Mouse (Mus musculus) Patski (cell line): ENCODE data around the gene Cacnb2. TPM values are rescaled to one million over a fixed set of nuclear protein-coding genes. Genes with fewer than 3 reads are reported as not detected.

Experiments
- ATAC-seq: fragments of 100-300 bp; one replicate; pipeline ENCODE4 v1.8.0; 2021
- CTCF ChIA-PET: fragments of 350-600 bp; sonication (Branson Sonifier 250); formaldehyde crosslinking; loops from one replicate; lab custom pipeline; 2022; ENCODE audit warnings: inconsistent platforms; lab: Charles Lee
- POLR2A ChIA-PET: fragments of 350-600 bp; sonication (Branson Sonifier 250); formaldehyde crosslinking; loops from one replicate; lab custom pipeline; 2022; ENCODE audit warnings: antibody characterized with exemption, inconsistent platforms; lab: Charles Lee
- DNase-seq: peaks from one replicate; pipeline ENCODE4 v3.0.0-alpha.2; 2011; ENCODE audit warnings: low read depth, low spot score
- H3K27me3 ChIP-seq: fragments of 371-371 bp; one replicate; pipeline ENCODE4 v1.5.1; 2021
- CTCF ChIP-seq: fragments of 100-300 bp; IDR thresholded peaks from one replicate; pipeline ENCODE4 v1.5.1; 2021
- in situ Hi-C: fragments of 300-500 bp; cut with MboI; formaldehyde crosslinking; loops from 3 replicates; pipeline ENCODE4 v1.11.1; 2018; ENCODE audit warnings: low pct_unique_long_range_greater_than_20kb, mixed read lengths
- polyA plus RNA-seq: library from polyadenylated mRNA; unstranded; gene quantifications from one replicate; pipeline ENCODE4 v1.2.3, GENCODE M21; 2021

Gene Cacnb2
- polyA plus RNA-seq, 1 experiment from 2014 or later, result 0.91 TPM

GRCm38 (mm10) chr2:14823816-14824348, 221.0 kb downstream of the Cacnb2 start:
- ChIA-PET CTCF (interaction anchor here (1.3 kb wide), 1 partner anchor 40 kb away, joined by 6 read pairs; no protein-coding TSS in a partner anchor), POLR2A (interaction anchor here (0.6 kb wide), 1 partner anchor 204 kb away, joined by 3 read pairs; no protein-coding TSS in a partner anchor)
- no peak for TF ChIP-seq CTCF
- no peak for DNase-seq
- no peaks in the 10 kb centered on the region for H3K27me3 ChIP-seq
- no peak for ATAC-seq
- in situ Hi-C loops, result no loop called here

- ChIA-PET POLR2A (no interaction called here), CTCF (no interaction called here)
- TF ChIP-seq CTCF, result no peak
- DNase-seq (no peak), ATAC-seq (no peak)
- in situ Hi-C loops, result no loop called here
- H3K27me3 ChIP-seq, result no peaks in the 10 kb centered on the region
Observed at GRCm38 (mm10) chr2:14825146-14825545, 222.3 kb downstream of the Cacnb2 start.

- DNase-seq, result no peak
- H3K27me3 ChIP-seq, result no peaks in the 10 kb centered on the region
- CTCF ChIA-PET, result interaction anchor here (1.1 kb wide), 1 partner anchor 11 kb away, joined by 3 read pairs; no protein-coding TSS in a partner anchor
- in situ Hi-C loops, result no loop called here
- POLR2A ChIA-PET, result no interaction called here
- ATAC-seq, result no peak
- no peak for TF ChIP-seq CTCF
Observed at GRCm38 (mm10) chr2:14829451-14829850, 226.6 kb downstream of the Cacnb2 start.

- H3K27me3 ChIP-seq, result no peaks in the 10 kb centered on the region
- CTCF ChIA-PET, result no interaction called here
- POLR2A ChIA-PET, result no interaction called here
- DNase-seq, result no peak
- no peak for ATAC-seq
- no peak for TF ChIP-seq CTCF
- in situ Hi-C loops, result no loop called here
Observed at GRCm38 (mm10) chr2:14831308-14831707, 228.4 kb downstream of the Cacnb2 start.

- TF ChIP-seq CTCF, result no peak
- DNase-seq (no peak), ATAC-seq (no peak)
- H3K27me3 ChIP-seq, result peaks cover 4% of the 10 kb centered on the region
- POLR2A ChIA-PET, result no interaction called here
- CTCF ChIA-PET, result no interaction called here
- in situ Hi-C loops, result no loop called here
Observed at GRCm38 (mm10) chr2:14834700-14835317, 231.9 kb downstream of the Cacnb2 start.

- peaks cover 4% of the 10 kb centered on the region for H3K27me3 ChIP-seq
- in situ Hi-C loops, result no loop called here
- ChIA-PET CTCF (interaction anchor here (1.1 kb wide), 1 partner anchor 12 kb away, joined by 3 read pairs; no protein-coding TSS in a partner anchor), POLR2A (no interaction called here)
- no peak for ATAC-seq
- DNase-seq, result no peak
- no peak for TF ChIP-seq CTCF
Observed at GRCm38 (mm10) chr2:14841272-14841671, 238.4 kb downstream of the Cacnb2 start.

- TF ChIP-seq CTCF, result no peak
- no peaks in the 10 kb centered on the region for H3K27me3 ChIP-seq
- ATAC-seq, result no peak
- DNase-seq, result no peak
- ChIA-PET POLR2A (no interaction called here), CTCF (no interaction called here)
- in situ Hi-C loops, result no loop called here
Observed at GRCm38 (mm10) chr2:14846727-14847126, 243.8 kb downstream of the Cacnb2 start.

GRCm38 (mm10) chr2:14847188-14847587, 244.3 kb downstream of the Cacnb2 start:
- H3K27me3 ChIP-seq, result no peaks in the 10 kb centered on the region
- TF ChIP-seq CTCF, result no peak
- ATAC-seq (no peak), DNase-seq (no peak)
- ChIA-PET POLR2A (no interaction called here), CTCF (no interaction called here)
- in situ Hi-C loops, result no loop called here

- ATAC-seq (no peak), DNase-seq (no peak)
- POLR2A ChIA-PET, result no interaction called here
- no peak for TF ChIP-seq CTCF
- H3K27me3 ChIP-seq, result no peaks in the 10 kb centered on the region
- in situ Hi-C loops, result no loop called here
- CTCF ChIA-PET, result no interaction called here
Observed at GRCm38 (mm10) chr2:14850831-14851230, 247.9 kb downstream of the Cacnb2 start.

- DNase-seq (no peak), ATAC-seq (no peak)
- TF ChIP-seq CTCF, result peak; percentile 27
- CTCF ChIA-PET, result no interaction called here
- POLR2A ChIA-PET, result no interaction called here
- H3K27me3 ChIP-seq, result no peaks in the 10 kb centered on the region
- in situ Hi-C loops, result no loop called here
Observed at GRCm38 (mm10) chr2:14851383-14851782, 248.5 kb downstream of the Cacnb2 start.

- CTCF ChIA-PET, result interaction anchor here (1.0 kb wide), 1 partner anchor 9 kb away, joined by 3 read pairs; no protein-coding TSS in a partner anchor
- in situ Hi-C loops, result no loop called here
Observed at GRCm38 (mm10) chr2:14854054-14854453, 251.2 kb downstream of the Cacnb2 start.

More at GRCm38 (mm10) chr2:14854054-14854453, 251.2 kb downstream of the Cacnb2 start:
- no peak for DNase-seq
- no peak for ATAC-seq
- no peaks in the 10 kb centered on the region for H3K27me3 ChIP-seq
- no peak for TF ChIP-seq CTCF
- POLR2A ChIA-PET, result no interaction called here
